Mouse (Mus musculus): ENCODE measurements around the gene Vmo1.

DNA sequence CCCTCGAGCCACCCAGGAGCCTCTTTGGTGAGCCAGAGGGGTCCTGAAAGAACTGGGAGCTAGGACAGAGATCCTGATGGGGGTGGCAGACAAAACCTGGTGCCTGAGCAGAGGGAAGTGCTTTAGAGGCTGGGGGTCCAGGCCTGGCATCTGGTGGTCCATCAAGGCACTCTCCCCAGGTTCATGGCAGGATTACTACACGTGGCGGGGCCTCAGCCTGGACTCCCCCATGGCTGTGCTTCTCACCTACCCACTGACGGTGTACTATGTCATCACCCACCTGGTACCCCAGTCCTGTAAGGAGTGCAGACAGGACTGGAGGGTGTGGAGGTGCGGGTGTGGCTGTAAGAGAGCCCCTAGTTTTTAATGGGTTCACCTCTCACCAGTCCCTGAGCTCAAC is 50.4 kb downstream of the Vmo1 start:
- TF ChIP-seq CTCF (IDR thresholded peaks at IDR 0.05) (no peak), EP300 (IDR thresholded peaks at IDR 0.05) (no peak)

Data from lung, postnatal 0 days (tissue).